Mouse (Mus musculus): Measurements from ENCODE around the gene Fut7. TPM values are rescaled to one million over a fixed set of nuclear protein-coding genes. Genes with fewer than 3 reads are reported as not detected.
A peak's percentile ranks its signal among the peaks of the same experiment; 100 is the strongest.

Gene Fut7
- polyA plus RNA-seq (2012; rRNA removed) = 0.42 and 0.57 TPM in 2 replicates

DNA sequence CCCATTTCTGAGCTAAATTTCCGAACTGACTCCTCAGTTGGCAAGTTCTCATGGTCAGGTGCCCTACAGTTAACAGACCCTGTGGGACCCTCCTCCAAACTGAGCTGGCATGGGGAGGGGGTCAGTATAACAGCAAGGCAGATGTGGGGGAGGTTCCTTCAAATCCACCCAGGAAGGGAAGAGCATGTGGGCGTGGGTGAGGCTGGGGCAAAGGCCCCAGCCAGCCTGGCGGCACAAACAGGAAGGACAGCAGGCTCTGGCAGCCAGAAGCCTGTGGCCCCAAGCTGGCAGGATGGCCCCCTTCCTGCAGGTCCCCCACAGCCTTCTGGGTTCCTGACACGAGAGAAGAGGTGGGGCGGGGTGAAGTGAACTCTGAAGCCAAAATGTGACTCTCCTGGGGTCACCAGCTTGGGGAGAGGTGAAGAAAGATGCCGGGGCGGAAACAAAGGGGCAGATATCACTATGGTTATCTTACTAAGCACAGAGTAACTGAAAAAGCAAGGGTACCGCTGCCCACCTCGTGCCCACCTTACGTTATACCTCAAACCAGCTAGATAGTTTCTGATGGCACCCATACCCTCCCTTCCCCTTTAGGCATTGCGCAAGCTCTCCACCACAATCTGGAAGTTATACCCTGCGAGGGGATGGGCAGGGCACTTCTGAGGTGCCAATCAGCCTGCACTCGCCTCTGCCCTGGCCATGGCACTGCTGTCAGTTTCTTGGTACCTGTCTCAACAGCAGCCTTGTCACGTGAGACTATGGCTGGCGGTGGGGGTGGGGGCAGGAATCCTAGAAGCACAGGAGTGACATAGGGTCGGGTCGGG lies at the start of gene Fut7:
Gene Fut7 (plus strand): TSS at position 681 of the 824 bp plus-strand sequence.
- DNase-seq (ENCODE audit: low read depth) = no peak
- TF ChIP-seq CTCF (IDR thresholded peaks at IDR 0.05; ENCODE audit: borderline replicate concordance, extremely low read depth, insufficient read depth, insufficient read length) = no peak
- no peak for TF ChIP-seq POLR2A (IDR thresholded peaks at IDR 0.05; ENCODE audit: borderline replicate concordance, extremely low read depth, insufficient read depth, insufficient read length, poor library complexity, severe bottlenecking)

DNA sequence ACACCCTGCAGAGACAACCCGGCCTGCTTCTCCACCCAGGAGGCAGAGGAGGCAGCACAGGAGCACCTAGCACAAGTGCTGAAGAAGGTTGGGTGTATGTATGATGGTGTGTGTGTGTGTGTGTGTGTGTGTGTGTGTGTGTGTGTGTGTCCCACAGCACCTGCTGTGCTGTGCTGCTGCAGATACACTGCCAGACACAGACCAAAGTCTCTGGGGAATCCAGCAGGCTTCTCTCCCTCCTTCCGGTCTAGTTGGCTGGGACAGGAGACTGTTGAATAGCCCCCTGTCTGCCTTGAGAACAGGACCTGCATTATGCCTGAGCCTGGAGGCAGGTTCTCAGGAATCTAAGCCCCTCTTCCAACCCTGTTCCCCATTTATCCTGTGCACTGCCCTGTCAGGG lies 49.6 kb upstream of the Fut7 start:
- TF ChIP-seq POLR2A (IDR thresholded peaks at IDR 0.05; ENCODE audit: borderline replicate concordance, extremely low read depth, insufficient read depth, insufficient read length, poor library complexity, severe bottlenecking) (no peak), CTCF (IDR thresholded peaks at IDR 0.05; ENCODE audit: borderline replicate concordance, extremely low read depth, insufficient read depth, insufficient read length) (no peak)
- peak; percentile 43 for DNase-seq (ENCODE audit: low read depth)

DNA sequence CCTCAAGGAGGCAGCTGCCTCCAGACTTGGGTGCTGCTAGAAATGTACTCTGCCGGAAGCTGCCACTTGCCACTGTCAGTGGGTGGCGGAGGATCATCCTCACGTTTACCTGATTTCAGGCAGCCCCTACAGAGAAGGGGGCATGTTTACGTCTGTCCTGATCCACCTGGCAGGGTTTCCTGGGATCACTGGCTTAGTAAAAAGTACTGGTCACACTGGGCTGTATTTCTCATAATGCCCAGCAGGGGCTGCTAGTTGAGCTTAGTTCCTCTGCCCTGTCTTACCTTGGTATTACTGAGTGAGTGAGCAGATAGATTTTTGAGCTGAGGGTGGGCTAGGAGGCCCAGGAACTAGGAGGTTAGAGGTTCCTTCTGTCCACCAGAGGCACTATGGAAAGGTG lies 46.5 kb upstream of the Fut7 start:
- peak; percentile 57 for DNase-seq (ENCODE audit: low read depth)

DNA sequence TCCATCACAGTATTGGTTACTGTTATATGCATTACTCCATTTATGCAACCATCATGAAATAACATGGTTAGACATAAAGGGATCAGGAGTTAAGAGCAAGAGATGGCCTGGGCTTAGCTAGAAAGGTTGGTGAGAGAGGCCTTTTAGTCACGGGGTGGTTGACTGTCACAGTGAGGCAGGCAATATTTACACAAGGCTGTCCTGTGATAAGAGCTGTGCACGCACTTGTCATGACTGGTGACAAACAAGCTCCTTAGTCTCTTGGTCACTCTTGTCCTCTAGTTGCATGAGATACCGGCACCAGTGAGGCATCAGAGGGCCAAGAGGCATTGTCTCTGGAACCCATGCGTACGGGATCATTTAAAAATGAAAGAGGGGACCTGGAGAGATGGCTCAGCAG lies 38.6 kb upstream of the Fut7 start:
- TF ChIP-seq POLR2A (IDR thresholded peaks at IDR 0.05; ENCODE audit: borderline replicate concordance, extremely low read depth, insufficient read depth, insufficient read length, poor library complexity, severe bottlenecking) = no peak
- no peak for TF ChIP-seq CTCF (IDR thresholded peaks at IDR 0.05; ENCODE audit: borderline replicate concordance, extremely low read depth, insufficient read depth, insufficient read length)
- no peak for DNase-seq (ENCODE audit: low read depth)

More for the DNA sequence above, 46.5 kb upstream of the Fut7 start:
- TF ChIP-seq POLR2A (IDR thresholded peaks at IDR 0.05; ENCODE audit: borderline replicate concordance, extremely low read depth, insufficient read depth, insufficient read length, poor library complexity, severe bottlenecking) = no peak
- peak; percentile 69; the same call in 1 of the 2 replicates for TF ChIP-seq CTCF (IDR thresholded peaks at IDR 0.05; ENCODE audit: borderline replicate concordance, extremely low read depth, insufficient read depth, insufficient read length)

DNA sequence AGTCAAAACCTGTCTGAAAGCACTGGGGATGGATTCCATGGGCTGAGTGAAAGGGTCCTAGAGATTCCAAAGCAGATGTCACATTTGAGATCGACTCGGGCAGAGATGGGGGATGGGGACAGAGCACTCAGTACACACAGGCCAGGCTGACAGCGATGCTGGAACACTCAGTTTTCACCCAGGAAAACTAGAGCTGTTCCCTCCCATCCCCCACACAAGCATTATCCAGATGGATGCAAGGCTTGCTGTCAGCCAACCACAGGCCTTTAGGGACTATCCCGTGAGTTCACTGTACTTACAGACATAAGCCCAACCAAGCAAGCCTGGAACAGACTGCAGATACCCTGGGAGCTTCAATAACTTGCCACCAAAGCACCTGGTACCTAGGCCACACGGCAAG lies 31.8 kb upstream of the Fut7 start:
- DNase-seq (ENCODE audit: low read depth) = no peak
- no peak for TF ChIP-seq CTCF (IDR thresholded peaks at IDR 0.05; ENCODE audit: borderline replicate concordance, extremely low read depth, insufficient read depth, insufficient read length)
- TF ChIP-seq POLR2A (IDR thresholded peaks at IDR 0.05; ENCODE audit: borderline replicate concordance, extremely low read depth, insufficient read depth, insufficient read length, poor library complexity, severe bottlenecking) = no peak

DNA sequence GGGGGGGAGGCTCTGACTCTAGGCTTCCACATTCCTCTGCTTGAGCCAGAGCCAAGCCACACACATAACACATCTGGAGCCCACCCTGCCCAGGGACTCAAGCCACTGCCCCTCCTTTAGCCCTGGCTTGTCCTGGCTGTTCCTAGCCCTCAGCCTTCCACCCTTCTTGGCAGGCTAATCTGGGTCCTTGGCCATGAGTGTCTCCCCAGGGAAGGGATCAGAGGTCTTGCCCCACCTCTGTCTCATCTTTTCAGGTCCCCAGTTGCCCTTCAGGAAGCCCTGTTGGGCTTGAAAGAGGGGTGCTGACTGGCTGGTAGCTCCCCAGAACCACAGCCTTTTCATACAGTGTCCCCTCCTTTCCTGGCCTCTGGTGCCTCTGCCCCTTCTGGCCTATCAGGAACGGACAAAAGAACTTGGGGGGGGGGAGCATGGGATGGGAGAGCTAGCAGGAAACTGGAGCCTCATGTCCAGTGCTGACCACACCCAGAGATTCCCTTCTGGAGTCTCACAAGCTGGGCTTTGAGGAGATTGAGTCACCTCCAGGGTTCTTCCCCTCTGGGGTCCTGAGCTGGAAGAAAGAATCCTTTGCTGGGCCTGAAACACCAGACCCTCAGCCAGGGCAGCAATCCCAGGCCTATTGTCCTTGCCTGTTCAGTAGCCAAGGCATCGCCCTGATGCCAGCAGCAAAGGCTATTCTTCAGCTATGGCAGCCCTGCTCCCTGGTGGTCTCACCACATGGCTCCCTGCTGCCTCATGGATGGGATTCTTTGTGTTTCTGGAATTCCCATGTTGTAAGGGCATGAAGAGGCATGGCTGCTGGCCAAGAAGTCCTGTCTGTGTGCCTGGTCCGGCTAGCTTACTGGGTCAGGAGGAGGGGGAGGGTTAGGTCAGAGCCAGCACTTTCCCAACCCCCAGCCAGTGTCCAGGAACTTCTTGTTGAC lies 28.5 kb upstream of the Fut7 start:
- TF ChIP-seq POLR2A (IDR thresholded peaks at IDR 0.05; ENCODE audit: borderline replicate concordance, extremely low read depth, insufficient read depth, insufficient read length, poor library complexity, severe bottlenecking) (no peak), CTCF (IDR thresholded peaks at IDR 0.05; ENCODE audit: borderline replicate concordance, extremely low read depth, insufficient read depth, insufficient read length) (no peak)
- peak; percentile 83 for DNase-seq (ENCODE audit: low read depth)

DNA sequence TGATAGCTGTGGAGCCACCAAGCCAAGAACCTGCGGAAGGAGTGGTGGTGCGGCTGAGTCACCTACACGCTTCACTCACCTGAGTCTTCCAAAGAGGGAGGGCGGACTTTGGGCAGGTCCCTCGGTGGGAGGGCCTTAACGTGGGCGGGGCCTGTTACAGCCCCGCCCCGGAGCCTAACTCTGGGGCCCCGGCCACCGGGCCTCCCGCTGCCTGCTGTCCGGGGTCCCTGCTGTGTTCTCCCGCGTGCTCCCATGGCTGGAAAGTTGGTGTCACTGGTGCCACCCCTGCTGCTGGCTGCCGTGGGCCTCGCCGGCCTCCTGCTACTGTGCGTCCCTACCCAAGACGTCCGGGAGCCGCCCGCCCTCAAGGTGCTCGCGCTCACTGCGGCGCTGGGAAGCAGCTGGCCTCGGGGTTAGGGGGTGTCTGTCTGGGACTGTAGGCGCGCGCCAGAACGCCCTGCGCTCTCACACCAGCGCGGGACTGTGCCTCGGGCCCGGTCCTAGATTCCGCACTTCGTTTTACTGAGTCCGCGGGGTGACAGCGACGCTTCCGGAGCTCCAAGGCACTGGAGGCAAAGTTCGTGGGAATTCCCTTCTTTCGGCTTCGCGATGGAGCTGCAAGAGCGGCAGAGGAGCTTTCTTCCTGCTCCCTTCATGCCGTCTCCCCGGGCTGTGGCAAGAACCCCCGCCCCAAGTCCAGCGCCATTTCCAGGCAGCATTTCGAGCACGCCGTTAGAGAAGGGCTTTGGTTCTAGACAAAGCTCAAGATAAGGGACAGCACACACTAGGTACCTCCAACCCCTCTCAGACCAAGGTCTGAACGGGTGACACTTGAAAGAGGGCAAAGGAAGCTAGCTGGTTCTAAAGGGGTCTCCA lies 27.1 kb upstream of the Fut7 start, which contains the start of gene Entpd2:
Gene Entpd2 (plus strand): TSS at position 154 of the 876 bp plus-strand sequence.
- DNase-seq (ENCODE audit: low read depth) = peak; percentile 40

DNA sequence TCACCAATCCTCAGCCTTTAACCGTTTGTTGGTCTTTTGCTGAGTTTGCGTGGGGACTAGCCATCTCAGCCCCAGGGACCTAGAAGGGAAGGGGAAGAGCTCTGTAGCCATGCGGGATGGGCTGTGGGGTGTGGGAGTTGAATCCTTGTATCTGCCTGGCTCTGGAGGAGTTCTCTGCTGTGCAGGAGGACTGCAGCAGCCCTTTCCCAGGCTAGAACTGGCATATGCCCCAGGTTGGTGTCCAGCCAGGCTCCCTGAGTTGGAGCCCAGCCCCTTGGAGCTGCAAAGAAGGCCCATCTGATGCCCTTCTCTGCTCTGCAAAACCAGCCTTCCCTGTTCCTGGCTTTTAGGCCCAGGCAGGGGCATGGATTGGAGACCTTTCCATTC lies 26.5 kb upstream of the Fut7 start:
- no peak for TF ChIP-seq POLR2A (IDR thresholded peaks at IDR 0.05; ENCODE audit: borderline replicate concordance, extremely low read depth, insufficient read depth, insufficient read length, poor library complexity, severe bottlenecking)
- no peak for TF ChIP-seq CTCF (IDR thresholded peaks at IDR 0.05; ENCODE audit: borderline replicate concordance, extremely low read depth, insufficient read depth, insufficient read length)
- no peak for DNase-seq (ENCODE audit: low read depth)

More for the DNA sequence above, 27.1 kb upstream of the Fut7 start, which contains the start of gene Entpd2:
- TF ChIP-seq CTCF (IDR thresholded peaks at IDR 0.05; ENCODE audit: borderline replicate concordance, extremely low read depth, insufficient read depth, insufficient read length) (peak; percentile 32; the same call in 1 of the 2 replicates), POLR2A (IDR thresholded peaks at IDR 0.05; ENCODE audit: borderline replicate concordance, extremely low read depth, insufficient read depth, insufficient read length, poor library complexity, severe bottlenecking) (no peak)

DNA sequence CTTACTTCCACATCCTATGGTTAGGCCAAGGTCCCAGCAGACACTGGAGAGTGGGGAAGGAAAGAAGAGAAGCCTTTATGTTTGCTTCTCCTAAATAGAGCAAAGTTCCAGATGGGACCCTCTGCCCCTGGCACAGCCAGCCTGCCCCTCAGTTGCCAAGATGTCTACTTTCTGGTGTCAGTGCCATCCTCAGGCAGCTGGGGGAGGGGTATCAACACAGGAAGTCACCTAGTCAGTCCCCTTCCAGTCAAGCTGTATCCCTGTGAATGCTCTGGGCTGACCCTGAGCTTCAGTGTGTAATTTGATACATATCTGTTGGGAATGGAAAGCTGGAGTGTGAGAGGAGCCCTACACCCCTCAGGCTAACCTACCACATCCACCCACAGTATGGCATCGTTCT lies 26.1 kb upstream of the Fut7 start:
- no peak for TF ChIP-seq CTCF (IDR thresholded peaks at IDR 0.05; ENCODE audit: borderline replicate concordance, extremely low read depth, insufficient read depth, insufficient read length)
- TF ChIP-seq POLR2A (IDR thresholded peaks at IDR 0.05; ENCODE audit: borderline replicate concordance, extremely low read depth, insufficient read depth, insufficient read length, poor library complexity, severe bottlenecking) = no peak
- DNase-seq (ENCODE audit: low read depth) = no peak

DNA sequence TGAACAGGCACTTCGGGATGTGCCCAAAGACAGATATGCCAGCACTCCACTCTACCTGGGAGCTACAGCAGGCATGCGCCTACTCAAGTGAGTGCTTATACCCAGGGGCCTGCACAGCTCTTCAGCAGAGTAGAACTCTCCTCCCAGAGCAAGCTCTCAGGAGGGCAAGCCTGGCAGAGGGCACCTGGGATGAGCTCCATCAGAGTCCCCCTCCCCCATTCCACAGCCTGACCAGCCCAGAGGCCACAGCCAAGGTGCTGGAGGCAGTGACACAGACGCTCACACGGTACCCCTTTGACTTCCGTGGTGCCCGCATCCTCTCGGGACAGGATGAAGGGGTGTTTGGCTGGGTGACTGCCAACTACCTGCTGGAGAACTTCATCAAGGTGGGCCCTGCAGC lies 25.0 kb upstream of the Fut7 start:
- TF ChIP-seq CTCF (IDR thresholded peaks at IDR 0.05; ENCODE audit: borderline replicate concordance, extremely low read depth, insufficient read depth, insufficient read length) (no peak), POLR2A (IDR thresholded peaks at IDR 0.05; ENCODE audit: borderline replicate concordance, extremely low read depth, insufficient read depth, insufficient read length, poor library complexity, severe bottlenecking) (no peak)

More for the DNA sequence above, 25.0 kb upstream of the Fut7 start:
- no peak for DNase-seq (ENCODE audit: low read depth)
